Mouse (Mus musculus) small intestine, adult 2 months (tissue): ENCODE data around the gene Rasgrp1.
A peak's percentile ranks its signal among the peaks of the same experiment; 100 is the strongest.

Experiments used
- CTCF ChIP-seq: fragments of 200-500 bp; IDR thresholded peaks from 2 replicates; pipeline ENCODE4 v1.5.1; 2012; ENCODE audit warnings: low read depth, mild to moderate bottlenecking, control low read depth, inconsistent platforms, low read length, moderate library complexity, mixed read lengths; ENCODE audit not compliant: insufficient replicate concordance, insufficient read length; ENCODE audit errors: extremely low read depth
- POLR2A ChIP-seq: fragments of 200-500 bp; IDR thresholded peaks from 2 replicates; pipeline ENCODE4 v1.6.1; 2012; ENCODE audit warnings: low read depth, mild to moderate bottlenecking, control low read depth, inconsistent platforms, low read length, moderate library complexity

- TF ChIP-seq CTCF = peak; percentile 45; the same call in 1 of the 2 replicates
- TF ChIP-seq POLR2A = peak; percentile 20
Measured at GRCm38 (mm10) chr2:117249255-117250000, 93.4 kb downstream of the Rasgrp1 start, which contains the start of gene Fam98b.
